Mouse (Mus musculus): ENCODE measurements at regions not wholly inside any gene's neighbourhood (a gene's known extent, or its start where the extent isn't known, plus 50 kb on each side); places are given as distances from the start of the nearest gene placed in this dataset.

- no peak for DNase-seq
These were observed 61.0 kb upstream of the Tnfsf11 start for GRCm38 (mm10) chr14:78368881-78369280.

GRCm38 (mm10) chr14:78364822-78365221 lies 57.0 kb upstream of the Tnfsf11 start:
- no peak for DNase-seq

- DNase-seq, result no peak
These were observed 55.3 kb upstream of the Tnfsf11 start for GRCm38 (mm10) chr14:78363123-78363522.
